Mouse (Mus musculus): Measurements from ENCODE around the gene Saa4. TPM values are rescaled to one million over a fixed set of nuclear protein-coding genes. Genes with fewer than 3 reads are reported as not detected.

The Saa4 gene
- polyA plus RNA-seq, 1 experiment from 2014 or later = not detected

DNA sequence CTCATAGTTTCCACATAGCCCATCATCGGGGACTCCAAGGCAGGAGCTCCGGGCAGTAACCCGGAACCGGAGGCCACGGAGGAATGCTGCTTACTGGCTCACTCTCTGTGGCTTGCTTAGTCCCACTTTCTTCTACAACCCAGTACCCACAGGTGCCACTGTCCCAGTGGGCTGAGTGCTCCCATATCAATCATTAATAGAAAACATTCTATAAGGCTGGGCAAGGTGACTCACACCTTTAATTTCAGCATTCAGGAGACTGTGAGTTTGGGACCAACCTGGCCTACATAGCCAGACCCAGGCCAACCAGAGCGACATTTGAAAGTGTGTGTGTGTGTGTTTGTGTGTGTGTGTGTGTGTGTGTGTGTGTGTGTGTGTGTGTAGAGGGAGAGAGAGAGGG is 9.0 kb downstream of the Saa4 start:
- Histone ChIP-seq H3K27ac (ENCODE audit: low read length) (no peak overlapping the region), H3K9ac (ENCODE audit: low read length) (no peak overlapping the region)
- 89% methylated on average over 6 of the region's 6 CpGs for WGBS

DNA sequence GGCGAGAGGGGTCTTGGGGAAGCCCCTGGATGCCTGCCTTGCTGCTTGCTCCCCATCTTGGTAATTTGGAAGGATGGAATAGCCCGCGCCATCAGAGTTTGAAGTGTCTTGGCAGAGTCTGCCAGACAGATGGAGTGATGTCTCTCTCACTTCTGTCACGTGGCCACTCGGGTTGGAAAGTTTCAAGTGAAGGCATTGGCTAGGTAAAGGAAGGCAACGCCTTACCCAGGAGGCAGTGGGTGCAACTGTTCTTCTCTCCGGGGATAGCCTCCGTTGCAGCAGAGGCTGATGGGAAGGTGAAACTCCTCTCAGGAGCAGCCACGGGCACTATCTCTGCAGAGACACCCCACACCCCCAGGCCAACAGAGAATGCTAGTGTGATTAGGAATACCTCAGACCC is 11.9 kb downstream of the Saa4 start:
- Histone ChIP-seq H3K9ac (ENCODE audit: low read length) (no peak overlapping the region), H3K4me2 (ENCODE audit: low read depth, low read length) (no peak overlapping the region), H3K9me3 (ENCODE audit: control insufficient read depth, low read length) (no peaks in the 10 kb centered on the region), H3K4me3 (ENCODE audit: low read length) (no peak overlapping the region), H3K27ac (ENCODE audit: low read length) (peak overlapping the region; percentile 64), H3K27me3 (ENCODE audit: control insufficient read depth, insufficient read depth, low read depth, low read length) (peaks cover 5% of the 10 kb centered on the region; the same call in 1 of the 2 replicates), H3K36me3 (ENCODE audit: control insufficient read depth, insufficient read depth, low read length) (no peaks in the 10 kb centered on the region), H3K4me1 (replicated peaks; ENCODE audit: control insufficient read depth, insufficient read depth, low read length) (peaks cover 26% of the 10 kb centered on the region)
- no peak for ATAC-seq (ENCODE audit: low read depth)
- WGBS = 62% methylated on average over 9 of the region's 9 CpGs

More for the DNA sequence above, 9.0 kb downstream of the Saa4 start:
- no peaks in the 10 kb centered on the region for H3K36me3 ChIP-seq (ENCODE audit: control insufficient read depth, insufficient read depth, low read length)
- peaks cover 17% of the 10 kb centered on the region for H3K4me1 ChIP-seq (replicated peaks; ENCODE audit: control insufficient read depth, insufficient read depth, low read length)
- no peak overlapping the region for H3K4me3 ChIP-seq (ENCODE audit: low read length)
- H3K27me3 ChIP-seq (ENCODE audit: control insufficient read depth, insufficient read depth, low read depth, low read length) = peaks cover 2% of the 10 kb centered on the region; the same call in 1 of the 2 replicates
- no peak overlapping the region for H3K4me2 ChIP-seq (ENCODE audit: low read depth, low read length)
- H3K9me3 ChIP-seq (ENCODE audit: control insufficient read depth, low read length) = no peaks in the 10 kb centered on the region
- ATAC-seq (ENCODE audit: low read depth) = no peak

DNA sequence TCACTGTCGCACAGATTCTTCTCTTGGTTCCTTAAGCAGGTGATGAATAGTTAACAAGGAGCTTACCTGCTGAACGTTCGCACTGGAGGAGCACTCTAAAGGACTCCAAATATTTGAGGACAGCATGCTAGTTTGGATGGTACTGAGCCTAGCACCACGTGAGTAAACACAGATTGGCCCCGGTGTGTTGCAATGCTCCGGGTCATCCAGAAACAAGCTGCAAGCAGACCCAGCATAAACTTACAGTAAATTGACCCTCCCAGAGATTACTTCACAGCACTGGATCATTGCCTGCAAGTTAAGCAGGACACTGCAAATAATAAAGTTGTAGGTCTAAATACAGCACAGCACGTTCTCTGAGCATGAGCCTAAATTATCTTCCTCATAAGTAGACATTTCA is 12.9 kb downstream of the Saa4 start:
- H3K9me3 ChIP-seq (ENCODE audit: control insufficient read depth, low read length) = no peaks in the 10 kb centered on the region
- peaks cover 26% of the 10 kb centered on the region for H3K4me1 ChIP-seq (replicated peaks; ENCODE audit: control insufficient read depth, insufficient read depth, low read length)
- H3K9ac ChIP-seq (ENCODE audit: low read length) = no peak overlapping the region
- no peaks in the 10 kb centered on the region for H3K36me3 ChIP-seq (ENCODE audit: control insufficient read depth, insufficient read depth, low read length)
- WGBS = 32% methylated on average over 7 of the region's 7 CpGs
- peak; percentile 90 for ATAC-seq (ENCODE audit: low read depth)
- H3K27ac ChIP-seq (ENCODE audit: low read length) = peak overlapping the region; percentile 4; the same call in 1 of the 2 replicates
- H3K27me3 ChIP-seq (ENCODE audit: control insufficient read depth, insufficient read depth, low read depth, low read length) = peaks cover 5% of the 10 kb centered on the region; the same call in 1 of the 2 replicates
- no peak overlapping the region for H3K4me3 ChIP-seq (ENCODE audit: low read length)
- no peak overlapping the region for H3K4me2 ChIP-seq (ENCODE audit: low read depth, low read length)

DNA sequence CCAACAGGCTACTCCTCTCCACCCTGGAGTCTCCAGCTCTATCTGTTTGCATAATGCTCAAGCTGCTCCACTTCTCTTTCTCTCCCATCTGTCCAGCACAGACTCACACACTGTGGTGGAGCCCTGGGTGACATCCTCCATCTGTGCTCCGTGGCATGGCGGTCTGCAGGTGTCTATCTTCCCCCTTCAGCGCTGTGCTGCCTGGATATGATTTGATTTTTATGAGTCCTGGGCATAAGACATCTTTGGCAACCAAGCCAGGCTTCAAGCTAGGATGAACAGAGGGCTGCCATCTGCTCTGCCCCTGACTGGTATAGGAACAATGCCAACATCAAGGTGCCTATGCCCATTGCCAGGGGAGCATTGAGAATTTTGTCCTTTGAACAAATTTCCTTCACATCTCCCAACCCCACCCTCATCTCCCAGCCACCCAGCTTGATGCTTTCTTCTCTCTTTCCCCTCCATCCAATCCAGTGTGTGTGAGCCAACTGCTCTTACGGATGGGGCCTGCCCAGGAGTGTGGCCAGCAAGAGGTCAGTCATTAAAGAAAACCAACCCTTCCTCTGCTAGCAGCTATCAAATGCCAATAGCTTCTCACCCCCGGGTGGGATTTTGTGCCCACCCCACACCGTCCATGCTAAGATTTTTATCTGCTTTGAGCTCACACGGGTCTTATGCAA is 13.7 kb downstream of the Saa4 start:
- no peak overlapping the region; the same call in 1 of the 2 replicates for H3K27ac ChIP-seq (ENCODE audit: low read length)
- H3K4me2 ChIP-seq (ENCODE audit: low read depth, low read length) = no peak overlapping the region
- H3K4me3 ChIP-seq (ENCODE audit: low read length) = no peak overlapping the region
- WGBS = 66% methylated on average over 7 of the region's 7 CpGs
- ATAC-seq (ENCODE audit: low read depth) = no peak
- H3K36me3 ChIP-seq (ENCODE audit: control insufficient read depth, insufficient read depth, low read length) = no peaks in the 10 kb centered on the region
- no peaks in the 10 kb centered on the region for H3K9me3 ChIP-seq (ENCODE audit: control insufficient read depth, low read length)
- peaks cover 5% of the 10 kb centered on the region; the same call in 1 of the 2 replicates for H3K27me3 ChIP-seq (ENCODE audit: control insufficient read depth, insufficient read depth, low read depth, low read length)
- no peak overlapping the region for H3K9ac ChIP-seq (ENCODE audit: low read length)
- peaks cover 26% of the 10 kb centered on the region for H3K4me1 ChIP-seq (replicated peaks; ENCODE audit: control insufficient read depth, insufficient read depth, low read length)

DNA sequence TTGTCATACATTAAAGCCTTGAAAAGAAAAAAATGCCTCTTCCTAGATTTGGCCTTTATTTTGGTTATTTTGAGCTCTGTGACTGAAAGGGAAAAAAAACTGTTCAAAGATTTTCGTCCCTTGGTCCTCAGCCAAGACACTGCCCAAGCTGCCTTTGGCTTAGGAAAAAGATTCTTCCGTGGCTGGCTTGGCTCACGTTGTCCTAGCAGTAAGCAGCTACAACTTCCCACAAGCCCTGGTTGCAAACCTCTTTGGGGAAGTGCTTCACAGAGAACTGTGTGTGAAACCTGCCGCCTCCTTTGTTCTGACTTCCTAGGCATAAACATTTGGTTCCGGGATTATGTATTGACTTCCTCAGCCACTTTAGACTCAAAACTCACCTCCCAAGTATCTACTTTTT is 15.5 kb downstream of the Saa4 start:
- 0 out of 2 replicates have a peak overlapping the region, but pooled peaks have one; percentile 15 for H3K27ac ChIP-seq (ENCODE audit: low read length)
- H3K36me3 ChIP-seq (ENCODE audit: control insufficient read depth, insufficient read depth, low read length) = no peaks in the 10 kb centered on the region
- ATAC-seq (ENCODE audit: low read depth) = no peak
- peaks cover 5% of the 10 kb centered on the region; the same call in 1 of the 2 replicates for H3K27me3 ChIP-seq (ENCODE audit: control insufficient read depth, insufficient read depth, low read depth, low read length)
- H3K4me3 ChIP-seq (ENCODE audit: low read length) = no peak overlapping the region
- 25% methylated on average over 5 of the region's 5 CpGs for WGBS
- H3K4me1 ChIP-seq (replicated peaks; ENCODE audit: control insufficient read depth, insufficient read depth, low read length) = peaks cover 26% of the 10 kb centered on the region
- H3K9me3 ChIP-seq (ENCODE audit: control insufficient read depth, low read length) = no peaks in the 10 kb centered on the region
- H3K9ac ChIP-seq (ENCODE audit: low read length) = no peak overlapping the region
- no peak overlapping the region for H3K4me2 ChIP-seq (ENCODE audit: low read depth, low read length)

DNA sequence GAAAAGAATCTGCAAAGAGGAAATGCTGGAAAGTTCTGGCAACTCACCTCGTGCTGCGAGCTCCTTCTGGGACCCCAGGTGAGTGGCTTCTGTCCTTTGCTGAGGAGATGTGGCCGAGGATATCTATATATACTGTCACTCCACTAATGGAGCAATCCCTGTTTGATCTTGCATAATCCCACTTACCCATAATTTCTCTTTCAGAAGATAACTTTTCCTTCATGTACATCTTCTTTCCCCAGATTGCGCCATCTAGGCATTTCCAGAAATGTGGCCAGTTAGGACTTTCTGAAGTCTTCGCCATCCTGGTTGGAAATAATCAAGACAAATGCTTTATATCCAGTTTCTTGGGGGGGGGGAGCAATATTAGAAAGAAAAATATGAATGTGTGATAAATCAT is 16.8 kb downstream of the Saa4 start, which contains the start of gene Saa3:
TSS of gene Saa3 (minus strand) at position 101 of the 400 bp plus-strand sequence.
- no peak for ATAC-seq (ENCODE audit: low read depth)
- WGBS = 72% methylated on average over 5 of the region's 5 CpGs
- Histone ChIP-seq H3K27me3 (ENCODE audit: control insufficient read depth, insufficient read depth, low read depth, low read length) (peaks cover 5% of the 10 kb centered on the region; the same call in 1 of the 2 replicates), H3K36me3 (ENCODE audit: control insufficient read depth, insufficient read depth, low read length) (no peaks in the 10 kb centered on the region), H3K9me3 (ENCODE audit: control insufficient read depth, low read length) (no peaks in the 10 kb centered on the region), H3K4me1 (replicated peaks; ENCODE audit: control insufficient read depth, insufficient read depth, low read length) (peaks cover 26% of the 10 kb centered on the region), H3K4me2 (ENCODE audit: low read depth, low read length) (no peak within 1 kb of the TSS), H3K9ac (ENCODE audit: low read length) (no peak within 1 kb of the TSS), H3K27ac (ENCODE audit: low read length) (no peak within 1 kb of the TSS), H3K4me3 (ENCODE audit: low read length) (no peak within 1 kb of the TSS)

DNA sequence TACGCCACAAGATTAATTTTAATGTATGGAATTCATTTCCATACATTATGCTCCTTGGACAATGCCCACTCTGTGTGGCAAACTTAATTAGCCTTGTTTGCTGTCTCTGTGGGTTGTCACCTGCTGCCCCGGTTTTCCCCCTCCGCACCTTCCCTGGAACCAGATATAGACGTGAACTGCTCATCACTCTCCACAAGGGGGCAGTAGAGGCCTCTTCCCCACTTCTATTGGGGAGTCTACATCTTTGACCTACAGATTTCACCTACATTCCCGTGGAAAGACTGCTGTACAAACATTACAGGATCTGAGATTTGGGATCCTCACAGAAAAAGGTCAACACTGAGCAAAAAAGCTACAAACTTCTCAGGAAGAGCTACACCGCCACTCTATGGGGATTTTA is 17.9 kb downstream of the Saa4 start:
- Histone ChIP-seq H3K4me2 (ENCODE audit: low read depth, low read length) (no peak overlapping the region), H3K27me3 (ENCODE audit: control insufficient read depth, insufficient read depth, low read depth, low read length) (peaks cover 5% of the 10 kb centered on the region; the same call in 1 of the 2 replicates), H3K27ac (ENCODE audit: low read length) (no peak overlapping the region), H3K36me3 (ENCODE audit: control insufficient read depth, insufficient read depth, low read length) (no peaks in the 10 kb centered on the region), H3K4me1 (replicated peaks; ENCODE audit: control insufficient read depth, insufficient read depth, low read length) (peaks cover 20% of the 10 kb centered on the region), H3K9me3 (ENCODE audit: control insufficient read depth, low read length) (no peaks in the 10 kb centered on the region), H3K9ac (ENCODE audit: low read length) (no peak overlapping the region), H3K4me3 (ENCODE audit: low read length) (no peak overlapping the region)
- ATAC-seq (ENCODE audit: low read depth) = no peak
- 32% methylated on average over 6 of the region's 6 CpGs for WGBS

DNA sequence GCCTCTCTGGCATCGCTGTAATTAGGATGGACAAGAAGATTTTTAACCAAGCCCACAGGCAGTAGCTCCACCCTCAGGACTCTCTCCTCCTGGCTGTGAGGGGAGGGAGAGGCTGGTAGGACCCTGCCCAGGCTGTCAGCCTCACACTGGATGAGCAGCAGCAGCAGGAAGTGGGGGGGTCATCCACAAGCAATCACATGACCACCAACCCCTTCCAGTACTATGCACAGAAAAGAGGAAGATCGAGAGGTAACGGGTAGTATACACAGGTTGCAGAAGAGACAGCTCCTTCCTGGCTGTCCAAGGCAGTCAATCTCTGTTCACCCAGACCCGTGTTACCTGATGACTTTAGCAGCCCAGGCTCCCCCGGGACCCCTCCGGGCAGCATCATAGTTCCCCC is 20.2 kb downstream of the Saa4 start:
- no peak overlapping the region for H3K9ac ChIP-seq (ENCODE audit: low read length)
- no peak overlapping the region for H3K27ac ChIP-seq (ENCODE audit: low read length)
- no peak overlapping the region for H3K4me2 ChIP-seq (ENCODE audit: low read depth, low read length)
- no peaks in the 10 kb centered on the region for H3K27me3 ChIP-seq (ENCODE audit: control insufficient read depth, insufficient read depth, low read depth, low read length)
- 0 out of 2 replicates have a peak, but pooled peaks cover 2% of the 10 kb centered on the region for H3K36me3 ChIP-seq (ENCODE audit: control insufficient read depth, insufficient read depth, low read length)
- ATAC-seq (ENCODE audit: low read depth) = no peak
- 66% methylated on average over 6 of the region's 6 CpGs for WGBS
- H3K4me3 ChIP-seq (ENCODE audit: low read length) = no peak overlapping the region
- no peaks in the 10 kb centered on the region for H3K9me3 ChIP-seq (ENCODE audit: control insufficient read depth, low read length)
- H3K4me1 ChIP-seq (replicated peaks; ENCODE audit: control insufficient read depth, insufficient read depth, low read length) = peaks cover 16% of the 10 kb centered on the region

DNA sequence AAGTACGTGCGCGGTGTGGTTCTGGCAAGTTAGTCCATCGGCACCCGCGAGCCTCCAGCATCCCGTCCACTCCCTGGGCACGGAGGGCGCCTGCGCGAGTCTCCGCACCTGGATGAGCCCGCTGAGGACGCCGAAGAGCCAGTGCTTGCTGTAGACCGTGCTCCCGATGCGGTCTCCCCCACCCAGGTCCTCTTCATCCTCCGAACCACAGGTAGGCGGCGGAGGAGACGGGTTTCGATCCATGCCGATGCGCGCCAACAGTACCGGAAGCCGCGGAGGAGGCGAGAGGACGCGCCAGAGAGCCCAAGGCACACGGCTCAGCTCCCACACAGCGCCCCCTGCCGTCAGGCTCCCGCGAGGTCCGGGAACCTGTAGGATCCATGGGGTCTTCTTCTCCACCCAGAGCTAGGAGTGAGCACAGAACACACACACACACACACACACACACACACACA is 22.0 kb downstream of the Saa4 start, which contains the start of gene Saal1:
TSS of gene Saal1 (minus strand) at position 291 of the 455 bp plus-strand sequence.
- under 1% methylated on average over 38 of the region's 38 CpGs for WGBS

More for the DNA sequence above, 22.0 kb downstream of the Saa4 start, which contains the start of gene Saal1:
- peak within 1 kb of the TSS; percentile 94 for H3K9ac ChIP-seq (ENCODE audit: low read length)
- peak within 1 kb of the TSS; percentile 82 for H3K4me3 ChIP-seq (ENCODE audit: low read length)
- peaks cover 7% of the 10 kb centered on the region for H3K4me1 ChIP-seq (replicated peaks; ENCODE audit: control insufficient read depth, insufficient read depth, low read length)
- no peaks in the 10 kb centered on the region for H3K9me3 ChIP-seq (ENCODE audit: control insufficient read depth, low read length)
- no peaks in the 10 kb centered on the region for H3K27me3 ChIP-seq (ENCODE audit: control insufficient read depth, insufficient read depth, low read depth, low read length)
- peak; percentile 97 for ATAC-seq (ENCODE audit: low read depth)
- peaks cover 12% of the 10 kb centered on the region for H3K36me3 ChIP-seq (ENCODE audit: control insufficient read depth, insufficient read depth, low read length)
- H3K27ac ChIP-seq (ENCODE audit: low read length) = peak within 1 kb of the TSS; percentile 67
- peak within 1 kb of the TSS; percentile 64 for H3K4me2 ChIP-seq (ENCODE audit: low read depth, low read length)

All from lung, embryonic 16.5 days (tissue).